Mouse (Mus musculus) heart, embryonic 14.5 days (tissue): ENCODE data around the gene Lrrc32. TPM values are rescaled to one million over a fixed set of nuclear protein-coding genes. Genes with fewer than 3 reads are reported as not detected.

ENCODE experiments used
- ATAC-seq: fragments of 200-750 bp; cut with Nextera tagmentation; 2 replicates; pipeline ENCODE4 v1.8.0; 2017; ENCODE audit warnings: low read depth, moderate TSS enrichment; ENCODE audit not compliant: insufficient number of reproducible peaks, insufficient read depth, low FRiP score
- H3K27ac ChIP-seq, 2 experiments: fragments of 200-500 bp in 1 of 2; fragments of 300-500 bp in 1 of 2; sonication (generic) in 1 of 2; replicated peaks in 1 of 2; 2 replicates each; pipeline ENCODE4 v1.5.1; 2012 to 2014; ENCODE audit warnings: low read depth in 2 of 2, low read length in 2 of 2, control low read depth in 1 of 2, mild to moderate bottlenecking in 1 of 2, mixed read lengths in 1 of 2; ENCODE audit not compliant: control insufficient read depth in 1 of 2, insufficient read depth in 1 of 2
- H3K27me3 ChIP-seq: fragments of 300-500 bp; sonication (generic); 2 replicates; pipeline ENCODE4 v1.6.1; 2014; ENCODE audit warnings: mild to moderate bottlenecking, low read length, control low read depth; ENCODE audit not compliant: control insufficient read depth, insufficient read depth
- H3K36me3 ChIP-seq: fragments of 300-500 bp; sonication (generic); 2 replicates; pipeline ENCODE4 v1.6.1; 2014; ENCODE audit warnings: mild to moderate bottlenecking, control low read depth, low read length, mixed read lengths; ENCODE audit not compliant: control insufficient read depth, insufficient read depth
- H3K4me1 ChIP-seq, 2 experiments: fragments of 200-500 bp in 1 of 2; fragments of 300-500 bp in 1 of 2; sonication (generic) in 1 of 2; 2 replicates each; pipeline ENCODE4 v1.6.1; 2012 to 2014; ENCODE audit warnings: low read length in 2 of 2, control low read depth in 1 of 2, mixed read lengths in 1 of 2; ENCODE audit not compliant: control insufficient read depth in 2 of 2, insufficient read depth in 2 of 2
- H3K4me2 ChIP-seq: fragments of 300-500 bp; sonication (generic); 2 replicates; pipeline ENCODE4 v1.6.1; 2014; ENCODE audit warnings: mild to moderate bottlenecking, low read length
- H3K4me3 ChIP-seq, 2 experiments: fragments of 200-500 bp in 1 of 2; fragments of 300-500 bp in 1 of 2; sonication (generic) in 1 of 2; 2 replicates each; pipeline ENCODE4 v1.5.1; 2012 to 2014; ENCODE audit warnings: low read length in 2 of 2, mild to moderate bottlenecking in 2 of 2, control low read depth in 1 of 2, low read depth in 1 of 2, moderate library complexity in 1 of 2; ENCODE audit not compliant: control insufficient read depth in 1 of 2, insufficient read depth in 1 of 2
- H3K9ac ChIP-seq: fragments of 300-500 bp; sonication (generic); 2 replicates; pipeline ENCODE4 v1.6.1; 2014; ENCODE audit warnings: mild to moderate bottlenecking, low read length
- H3K9me3 ChIP-seq: fragments of 300-500 bp; sonication (generic); 2 replicates; pipeline ENCODE4 v1.6.1; 2016; ENCODE audit warnings: low read length, control low read depth; ENCODE audit not compliant: control insufficient read depth
- WGBS: fragments of 180-500 bp; shearing (Covaris S2); extraction: QIAGEN DNeasy Blood & Tissue Kit; methylation state at CpG from one replicate; pipeline ENCODE4 v1.1.7; 2014; 5-methylcytosine and 5-hydroxymethylcytosine counted together
- polyA plus RNA-seq: library from polyadenylated mRNA; unstranded; fragments of >200 nt; fragmentation: Nextera tagmentation; extraction: Ambion mirVana; gene quantifications from 2 replicates; pipeline ENCODE4 v1.2.1, GENCODE M21; 2014

Lrrc32 gene
- polyA plus RNA-seq, 1 experiment from 2014 or later = 6.9 TPM

DNA sequence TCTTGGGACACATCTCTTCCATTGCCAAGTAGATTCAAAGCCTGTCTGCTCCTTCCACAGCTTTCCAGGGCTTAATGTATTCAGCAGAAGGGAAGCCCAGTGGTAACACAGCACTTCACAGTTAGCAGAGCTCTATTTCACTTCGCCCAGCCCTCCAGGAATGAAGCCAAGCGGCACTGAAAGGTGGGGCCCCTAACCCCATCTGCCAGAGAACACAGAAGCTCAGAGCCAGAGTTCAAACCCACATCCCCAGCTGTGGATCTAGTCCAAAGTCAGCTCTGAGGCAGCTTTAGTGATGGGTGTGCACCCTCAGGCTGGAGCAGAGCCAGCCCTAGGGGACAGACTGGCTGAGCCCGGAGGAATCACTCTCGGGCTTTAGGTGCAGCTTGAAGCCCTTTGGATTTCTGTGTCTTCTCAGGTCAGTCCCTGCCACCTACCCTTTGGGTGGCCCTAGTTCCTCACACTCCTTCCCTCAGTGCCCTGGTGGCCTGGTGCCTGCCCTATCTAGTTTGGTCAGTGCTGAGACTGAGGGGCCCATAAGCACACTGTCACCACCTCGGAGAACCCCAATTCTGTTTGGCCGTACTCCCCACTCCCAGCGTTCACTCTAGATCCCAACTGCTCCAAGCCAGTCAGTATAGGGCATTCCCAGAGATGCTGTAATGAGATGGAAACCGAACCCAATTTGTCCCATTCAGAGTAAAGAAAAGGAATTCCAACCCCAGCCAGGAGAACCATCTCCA, 34.2 kb downstream of the Lrrc32 start:
- Histone ChIP-seq H3K36me3 (no peaks in the 10 kb centered on the region), H3K4me2 (no peak overlapping the region), H3K4me1 (peaks cover 29 to 37% of the 10 kb centered on the region in 2 experiments), H3K27me3 (no peaks in the 10 kb centered on the region), H3K9me3 (no peaks in the 10 kb centered on the region), H3K9ac (no peak overlapping the region), H3K4me3 (no peak overlapping the region), H3K27ac (peak overlapping the region; percentile 10 to 30; a peak in 3 of 4 replicates)
- 71% methylated on average over 8 of the region's 8 CpGs for WGBS
- peak; percentile 19 for ATAC-seq

DNA sequence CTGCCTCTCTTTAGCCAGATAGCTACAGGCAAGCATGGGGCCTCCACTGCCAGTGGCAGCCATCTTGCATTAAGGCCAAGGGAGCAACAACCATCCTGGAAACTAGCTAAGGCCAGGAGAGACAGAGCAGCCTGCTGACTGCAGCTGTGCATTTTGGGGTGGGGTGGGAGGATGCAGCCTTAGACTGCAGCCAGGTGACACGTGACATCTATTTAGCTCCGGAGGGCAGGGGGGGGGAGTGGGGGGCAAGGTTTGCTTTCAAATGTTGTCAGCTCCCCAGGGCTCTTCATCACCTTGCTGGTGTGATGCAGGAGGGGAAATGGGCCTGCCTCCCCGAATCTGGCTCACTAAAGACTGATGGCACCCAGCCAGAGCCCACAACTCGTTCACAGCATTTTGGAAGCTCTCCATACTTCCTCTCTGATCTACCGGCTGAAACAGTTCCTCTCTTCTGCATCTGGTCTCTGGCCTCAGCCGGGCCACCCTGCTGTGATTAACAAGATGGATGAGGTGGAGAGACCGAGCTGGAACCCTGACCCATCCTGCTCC, 34.8 kb downstream of the Lrrc32 start:
- WGBS = 16% methylated on average over 6 of the region's 7 CpGs
- H3K9ac ChIP-seq = no peak overlapping the region; the same call in 1 of the 2 replicates
- no peaks in the 10 kb centered on the region for H3K9me3 ChIP-seq
- H3K36me3 ChIP-seq = no peaks in the 10 kb centered on the region
- H3K4me3 ChIP-seq = no peak overlapping the region
- peak overlapping the region; percentile 30 to 31 for H3K27ac ChIP-seq
- H3K27me3 ChIP-seq = no peaks in the 10 kb centered on the region
- H3K4me2 ChIP-seq = no peak overlapping the region
- ATAC-seq = peak; percentile 40; the same call in 1 of the 2 replicates
- H3K4me1 ChIP-seq = peaks cover 29 to 37% of the 10 kb centered on the region in 2 experiments

DNA sequence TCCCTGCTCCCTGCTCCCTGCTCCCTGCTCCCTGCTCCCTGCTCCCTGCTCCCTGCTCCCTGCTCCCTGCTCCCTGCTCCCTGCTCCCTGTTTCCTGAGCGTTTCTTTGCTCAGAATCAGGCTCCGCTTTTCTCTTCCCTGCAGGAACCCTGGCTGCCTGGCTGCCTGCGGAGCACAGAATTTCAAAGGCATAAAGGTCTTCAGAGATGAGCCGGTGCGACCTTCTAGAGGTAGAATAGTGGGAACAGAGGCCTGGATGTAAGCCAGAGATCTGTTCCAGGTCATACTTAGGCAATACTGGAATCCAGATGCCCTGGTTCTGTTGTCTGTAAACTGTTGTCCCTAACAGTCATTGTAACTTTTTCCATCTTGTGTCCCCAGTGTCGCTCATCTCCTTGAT, 35.3 kb downstream of the Lrrc32 start:
- ATAC-seq = no peak
- no peak overlapping the region for H3K4me2 ChIP-seq

DNA sequence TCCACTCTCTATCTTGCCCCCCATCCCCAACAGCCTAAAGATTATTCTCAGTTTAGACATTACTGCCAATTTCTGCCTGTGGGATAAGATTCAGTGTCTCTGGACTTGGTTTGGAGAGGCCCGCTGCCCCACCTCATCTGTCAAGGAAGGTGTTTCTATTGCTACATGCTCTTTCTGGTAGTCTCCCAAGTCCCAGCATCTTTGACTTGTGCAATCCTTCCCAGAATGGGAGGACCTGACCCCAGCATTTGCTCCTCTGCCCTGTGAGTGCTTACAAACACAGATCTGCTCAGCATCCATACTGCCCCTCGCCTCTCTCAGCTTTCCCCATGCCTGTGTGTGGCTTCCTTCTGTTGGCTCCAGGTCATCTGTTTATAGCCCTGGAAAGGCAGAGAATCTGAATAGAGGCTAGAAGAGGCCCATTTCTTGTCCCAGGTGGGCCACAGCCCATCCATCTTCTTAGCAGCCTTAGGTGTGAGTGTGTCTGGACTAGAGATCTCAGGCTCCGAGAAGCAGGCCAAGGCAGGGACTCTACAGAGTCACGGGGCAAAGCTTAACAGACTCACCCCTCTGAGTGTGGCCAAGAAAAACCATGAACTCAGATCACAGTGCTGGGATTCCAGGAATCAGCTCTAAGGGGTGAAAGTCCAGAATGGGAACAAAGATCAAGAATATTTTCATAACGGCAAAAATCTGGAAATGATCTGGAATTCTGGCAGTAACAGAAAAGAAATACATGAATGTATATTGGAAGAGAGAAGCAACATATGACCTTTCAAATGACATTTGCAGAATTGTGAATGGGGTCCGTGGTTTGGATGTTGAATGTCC, 36.0 kb downstream of the Lrrc32 start:
- Histone ChIP-seq H3K36me3 (no peaks in the 10 kb centered on the region), H3K27ac (peak overlapping the region in 1 of 2 experiments; percentile 30; a peak in 2 of 4 replicates), H3K9ac (no peak overlapping the region), H3K4me2 (no peak overlapping the region), H3K27me3 (no peaks in the 10 kb centered on the region), H3K4me3 (no peak overlapping the region), H3K4me1 (peaks cover 29 to 37% of the 10 kb centered on the region in 2 experiments), H3K9me3 (no peaks in the 10 kb centered on the region)
- 63% methylated on average over 6 of the region's 6 CpGs for WGBS
- ATAC-seq = no peak

More for the DNA sequence above, 35.3 kb downstream of the Lrrc32 start:
- no peaks in the 10 kb centered on the region for H3K9me3 ChIP-seq
- no peak overlapping the region for H3K9ac ChIP-seq
- H3K4me1 ChIP-seq = peaks cover 29 to 37% of the 10 kb centered on the region in 2 experiments
- H3K36me3 ChIP-seq = no peaks in the 10 kb centered on the region
- peak overlapping the region; percentile 30 to 31 for H3K27ac ChIP-seq
- WGBS = 33% methylated on average over 6 of the region's 6 CpGs
- H3K4me3 ChIP-seq = no peak overlapping the region
- H3K27me3 ChIP-seq = no peaks in the 10 kb centered on the region

DNA sequence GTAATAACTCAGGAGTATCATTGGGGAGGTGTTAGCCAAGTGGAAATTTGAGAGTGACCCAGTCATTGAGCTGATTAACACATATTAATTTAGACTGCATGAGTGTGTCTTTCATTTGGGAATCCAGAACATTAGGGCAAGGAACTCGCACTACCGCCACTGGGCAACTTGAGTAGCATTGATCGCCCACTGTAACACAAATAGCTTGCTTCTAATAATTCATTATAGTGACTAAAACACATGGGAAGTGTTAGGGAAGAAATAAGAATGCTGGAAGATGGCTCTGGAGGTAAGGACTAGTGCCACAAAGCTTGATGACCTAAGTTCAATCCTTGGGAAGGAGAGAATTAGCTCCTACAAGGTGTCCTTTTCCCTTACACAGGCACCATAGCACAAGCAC, 38.0 kb downstream of the Lrrc32 start:
- H3K27me3 ChIP-seq = no peaks in the 10 kb centered on the region
- no peak overlapping the region for H3K4me2 ChIP-seq
- H3K9ac ChIP-seq = no peak overlapping the region
- no peak overlapping the region for H3K4me3 ChIP-seq
- H3K4me1 ChIP-seq = peaks cover 29 to 37% of the 10 kb centered on the region in 2 experiments
- H3K36me3 ChIP-seq = no peaks in the 10 kb centered on the region
- ATAC-seq = no peak
- H3K9me3 ChIP-seq = no peaks in the 10 kb centered on the region
- H3K27ac ChIP-seq = no peak overlapping the region
- WGBS = 98% methylated on average over 3 of the region's 3 CpGs

DNA sequence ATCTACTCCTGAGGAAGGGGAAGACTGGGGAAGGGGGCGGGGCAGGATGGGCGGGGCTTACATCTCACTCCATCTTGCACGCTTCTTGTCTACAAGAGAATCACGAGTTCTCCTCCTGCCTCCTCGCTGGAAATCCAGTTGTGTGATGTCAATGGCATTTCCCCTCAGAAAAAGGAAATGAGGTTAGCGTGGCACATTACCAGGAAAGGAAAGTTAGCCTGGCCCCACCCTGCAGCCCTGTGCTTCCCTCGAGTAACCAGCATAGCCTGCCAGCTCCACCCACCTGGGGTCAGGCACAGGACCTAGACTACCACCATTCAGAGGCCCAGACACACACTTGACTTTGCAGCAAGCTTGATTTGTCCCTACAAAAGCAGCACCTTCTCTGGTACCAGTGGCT, 42.5 kb downstream of the Lrrc32 start:
- Histone ChIP-seq H3K9ac (no peak overlapping the region), H3K4me1 (peaks cover 19 to 20% of the 10 kb centered on the region in 2 experiments), H3K27ac (no peak overlapping the region), H3K36me3 (no peaks in the 10 kb centered on the region), H3K4me2 (no peak overlapping the region), H3K27me3 (no peaks in the 10 kb centered on the region), H3K4me3 (no peak overlapping the region), H3K9me3 (no peaks in the 10 kb centered on the region)
- no peak for ATAC-seq
- WGBS = 53% methylated on average over 7 of the region's 7 CpGs

DNA sequence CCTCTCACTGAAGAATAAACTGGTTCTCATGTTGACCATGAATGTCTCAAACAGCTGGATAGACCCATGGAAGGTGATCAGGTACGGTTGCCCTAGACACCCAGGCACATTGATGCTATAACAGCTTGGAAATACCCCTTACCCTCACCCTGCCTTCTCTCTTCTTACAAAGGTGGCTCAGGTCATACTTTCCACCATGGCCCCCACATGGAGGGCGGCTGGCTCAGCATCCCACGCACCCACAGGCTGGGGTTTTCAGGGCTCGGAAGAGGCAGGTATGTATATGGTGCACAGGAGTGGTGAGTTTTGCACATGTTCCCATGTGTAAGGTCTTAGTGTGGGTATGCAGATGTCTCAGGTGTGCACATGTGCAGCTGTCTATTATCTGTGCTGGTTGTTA, 43.9 kb downstream of the Lrrc32 start:
- H3K4me3 ChIP-seq = no peak overlapping the region
- 92% methylated on average over 4 of the region's 4 CpGs for WGBS
- ATAC-seq = no peak
- H3K4me2 ChIP-seq = no peak overlapping the region
- H3K4me1 ChIP-seq = peaks cover 30 to 31% of the 10 kb centered on the region in 2 experiments
- no peaks in the 10 kb centered on the region for H3K27me3 ChIP-seq
- H3K36me3 ChIP-seq = no peaks in the 10 kb centered on the region
- no peaks in the 10 kb centered on the region for H3K9me3 ChIP-seq
- H3K27ac ChIP-seq = no peak overlapping the region
- H3K9ac ChIP-seq = no peak overlapping the region
